Mouse (Mus musculus) heart, embryonic 14.5 days (tissue): ENCODE measurements around the gene Pax3. TPM values are rescaled to one million over a fixed set of nuclear protein-coding genes. Genes with fewer than 3 reads are reported as not detected.

Experiments used
- polyA plus RNA-seq: library from polyadenylated mRNA; unstranded; fragments of >200 nt; fragmentation: Nextera tagmentation; extraction: Ambion mirVana; gene quantifications from 2 replicates; pipeline ENCODE4 v1.2.1, GENCODE M21; 2014

Pax3 gene
- polyA plus RNA-seq, 1 experiment from 2014 or later, result 0.08 TPM

Other genes starting within 250 kb of the Pax3 start
- gene Sgpp2, start 113.2 kb upstream of the Pax3 start, polyA plus RNA-seq, result 0.20 and 0.24 TPM in 2 replicates